Mouse (Mus musculus) retina, postnatal 1 day (tissue): ENCODE data around the gene Igsf10.
"Not testable (repeated sequence)": the region's sequence is repeated elsewhere in the genome, so short reads cannot be mapped to it uniquely, and the experiment has no call there.

Experiments used
- DNase-seq: peaks from one replicate; pipeline ENCODE4 v3.0.0-alpha.2; 2012

The Igsf10 gene

GRCm38 (mm10) chr3:59344065-59344905 is at the start of gene Igsf10:
Igsf10 (minus strand) TSS chr3:59344394.
- peak; percentile 87 for DNase-seq

GRCm38 (mm10) chr3:59385553-59385952 is 41.4 kb upstream of the Igsf10 start:
- DNase-seq = no peak

GRCm38 (mm10) chr3:59385000-59385399 is 40.8 kb upstream of the Igsf10 start:
- DNase-seq = no peak

GRCm38 (mm10) chr3:59384321-59384720 is 40.1 kb upstream of the Igsf10 start:
- DNase-seq = no peak

GRCm38 (mm10) chr3:59378791-59379190 is 34.6 kb upstream of the Igsf10 start:
- DNase-seq = not testable (repeated sequence)

GRCm38 (mm10) chr3:59361895-59362294 is 17.7 kb upstream of the Igsf10 start:
- DNase-seq = no peak

- DNase-seq = no peak
Observed at GRCm38 (mm10) chr3:59360102-59360501, 15.9 kb upstream of the Igsf10 start.

GRCm38 (mm10) chr3:59354156-59354555 is 10.0 kb upstream of the Igsf10 start:
- no peak for DNase-seq

- no peak for DNase-seq
Observed at GRCm38 (mm10) chr3:59351768-59352167, 7.6 kb upstream of the Igsf10 start.

GRCm38 (mm10) chr3:59343026-59343425 is 1.2 kb downstream of the Igsf10 start:
- peak; percentile 13 for DNase-seq

- no peak for DNase-seq
Observed at GRCm38 (mm10) chr3:59341647-59342427, 2.4 kb downstream of the Igsf10 start.

- DNase-seq = no peak
Observed at GRCm38 (mm10) chr3:59328526-59328925, 15.7 kb downstream of the Igsf10 start.

GRCm38 (mm10) chr3:59321278-59321876 is 22.8 kb downstream of the Igsf10 start:
- peak; percentile 61 for DNase-seq

GRCm38 (mm10) chr3:59316077-59316476 is 28.1 kb downstream of the Igsf10 start:
- DNase-seq = no peak

GRCm38 (mm10) chr3:59312610-59313009 is 31.6 kb downstream of the Igsf10 start:
- DNase-seq = no peak

GRCm38 (mm10) chr3:59305518-59305917 is 38.7 kb downstream of the Igsf10 start:
- DNase-seq = no peak

GRCm38 (mm10) chr3:59304944-59305343 is 39.2 kb downstream of the Igsf10 start:
- DNase-seq = no peak

- DNase-seq = no peak
Observed at GRCm38 (mm10) chr3:59297653-59298052, 46.5 kb downstream of the Igsf10 start.

GRCm38 (mm10) chr3:59296563-59297130 is 47.5 kb downstream of the Igsf10 start:
- DNase-seq = no peak

- DNase-seq = no peak
Observed at GRCm38 (mm10) chr3:59295699-59296562, 48.3 kb downstream of the Igsf10 start.

- no peak for DNase-seq
Observed at GRCm38 (mm10) chr3:59293437-59294199, 50.6 kb downstream of the Igsf10 start.
